Mouse (Mus musculus): ENCODE measurements around the gene Fam214b.

GRCm38 (mm10) chr4:43001272-43001671, 44.7 kb downstream of the Fam214b start:
- TF ChIP-seq UBTF (IDR thresholded peaks at IDR 0.05; ENCODE audit: borderline replicate concordance, insufficient read depth, low read depth, low read length): no peak
- TF ChIP-seq POLR2A (IDR thresholded peaks at IDR 0.05; ENCODE audit: control insufficient read depth in 1 of 2, insufficient read depth in 1 of 2, low read depth in 1 of 2, low read length in 2 of 2, poor library complexity in 1 of 2): no peak
- no peak for TF ChIP-seq NELFE (IDR thresholded peaks at IDR 0.05; ENCODE audit: low read depth, low read length)
